Mouse (Mus musculus) heart, postnatal 0 days (tissue): ENCODE measurements at regions not wholly inside any gene's neighbourhood (a gene's known extent, or its start where the extent isn't known, plus 50 kb on each side); places are given as distances from the start of the nearest gene placed in this dataset.

Experiments used
- ATAC-seq: fragments of 200-750 bp; cut with Nextera tagmentation; 2 replicates; pipeline ENCODE4 v1.8.0; 2017; ENCODE audit warnings: low read depth, moderate number of reproducible peaks, moderate library complexity; ENCODE audit not compliant: insufficient read depth
- DNase-seq: peaks from one replicate; pipeline ENCODE4 v3.0.0-alpha.2; 2016; ENCODE audit warnings: low spot score
- H3K27ac ChIP-seq: fragments of 300-500 bp; sonication (generic); 2 replicates; pipeline ENCODE4 v1.5.1; 2014; ENCODE audit warnings: low read depth, mild to moderate bottlenecking
- H3K27me3 ChIP-seq: fragments of 300-500 bp; sonication (generic); 2 replicates; pipeline ENCODE4 v1.6.1; 2014; ENCODE audit warnings: low read length, mixed read lengths; ENCODE audit not compliant: control insufficient read depth, insufficient read depth
- H3K36me3 ChIP-seq: fragments of 300-500 bp; sonication (generic); replicated peaks from 2 replicates; pipeline ENCODE4 v1.6.1; 2014; ENCODE audit warnings: low read length, mixed read lengths; ENCODE audit not compliant: control insufficient read depth, insufficient read depth
- H3K4me1 ChIP-seq: fragments of 300-500 bp; sonication (generic); 2 replicates; pipeline ENCODE4 v1.6.1; 2014; ENCODE audit warnings: antibody characterized with exemption; ENCODE audit not compliant: control insufficient read depth, insufficient read depth
- H3K4me2 ChIP-seq: fragments of 300-500 bp; sonication (generic); 2 replicates; pipeline ENCODE4 v1.6.1; 2014; ENCODE audit warnings: low read depth, mild to moderate bottlenecking, low read length, moderate library complexity
- H3K4me3 ChIP-seq: fragments of 300-500 bp; sonication (generic); 2 replicates; pipeline ENCODE4 v1.5.1; 2014; ENCODE audit warnings: low read depth, low read length
- H3K9ac ChIP-seq: fragments of 300-500 bp; sonication (generic); replicated peaks from 2 replicates; pipeline ENCODE4 v1.6.1; 2014; ENCODE audit warnings: low read depth, low read length, mixed read lengths
- H3K9me3 ChIP-seq: fragments of 300-500 bp; sonication (generic); replicated peaks from 2 replicates; pipeline ENCODE4 v1.6.1; 2016; ENCODE audit warnings: low read length; ENCODE audit not compliant: control insufficient read depth
- CTCF ChIP-seq: IDR thresholded peaks from 2 replicates; pipeline ENCODE4 v1.5.1; 2016; ENCODE audit warnings: antibody characterized with exemption, control low read depth, low read depth
- EP300 ChIP-seq: IDR thresholded peaks from 2 replicates; pipeline ENCODE4 v1.6.1; 2016; ENCODE audit warnings: antibody characterized with exemption, low read depth
- WGBS: fragments of 180-500 bp; shearing (Covaris S2); extraction: QIAGEN DNeasy Blood & Tissue Kit; methylation state at CpG from one replicate; pipeline ENCODE4 v1.1.7; 2014; 5-methylcytosine and 5-hydroxymethylcytosine counted together

DNA sequence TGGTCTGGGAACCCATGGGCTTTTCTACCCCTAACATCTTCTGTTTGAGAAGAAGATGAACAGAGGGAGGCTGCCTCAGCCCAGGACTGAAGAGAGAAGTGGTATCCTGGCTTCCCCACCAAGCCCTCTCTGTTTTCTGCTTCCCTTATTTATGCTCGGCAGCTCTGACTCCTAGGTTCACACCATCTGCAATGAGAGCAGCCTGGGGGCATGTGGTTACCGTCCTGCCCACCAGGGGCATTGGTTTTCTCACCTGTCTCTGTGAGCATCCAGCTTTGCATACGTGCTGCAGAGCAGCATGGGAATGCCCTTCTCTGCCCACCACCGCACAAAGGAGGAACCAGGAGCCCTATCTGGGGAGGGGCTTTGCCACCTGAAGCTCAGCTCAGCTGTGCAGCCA, 89.4 kb upstream of the Ccnd1 start:
- no peak for DNase-seq
- H3K27me3 ChIP-seq, result no peaks in the 10 kb centered on the region
- H3K4me2 ChIP-seq, result no peak overlapping the region
- no peak overlapping the region for H3K4me3 ChIP-seq
- TF ChIP-seq CTCF (0 out of 2 replicates have a peak, but pooled peaks have one; percentile 8), EP300 (no peak)
- no peaks in the 10 kb centered on the region for H3K9me3 ChIP-seq
- H3K27ac ChIP-seq, result no peak overlapping the region
- H3K4me1 ChIP-seq, result no peaks in the 10 kb centered on the region; the same call in 1 of the 2 replicates
- no peak for ATAC-seq
- no peaks in the 10 kb centered on the region for H3K36me3 ChIP-seq
- H3K9ac ChIP-seq, result no peak overlapping the region
- 51% methylated on average over 4 of the region's 4 CpGs for WGBS

DNA sequence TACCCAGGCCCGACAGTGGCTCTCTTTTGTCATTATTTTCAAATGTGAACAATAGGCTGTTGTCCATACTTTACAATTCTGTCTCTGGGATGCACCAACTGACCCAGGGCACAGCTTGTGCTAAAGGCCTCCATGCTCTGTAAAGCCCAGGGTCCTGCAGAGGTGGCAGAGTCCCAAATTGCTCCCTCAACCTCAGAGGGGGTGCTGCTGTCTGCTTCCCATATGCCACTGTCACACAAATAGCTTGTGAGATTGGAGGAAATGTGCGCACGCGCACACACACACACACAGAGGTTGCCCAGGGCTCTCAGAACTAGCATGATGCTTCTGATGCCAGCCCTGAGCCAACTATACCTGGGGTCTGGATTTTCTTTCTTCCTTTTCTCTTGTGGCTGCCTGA, 87.3 kb upstream of the Ccnd1 start:
- peak overlapping the region; percentile 76; the same call in 1 of the 2 replicates for H3K27ac ChIP-seq
- H3K36me3 ChIP-seq, result no peaks in the 10 kb centered on the region
- no peak for TF ChIP-seq CTCF
- TF ChIP-seq EP300, result no peak
- H3K9ac ChIP-seq, result no peak overlapping the region
- DNase-seq, result no peak
- no peak for ATAC-seq
- no peaks in the 10 kb centered on the region for H3K9me3 ChIP-seq
- 84% methylated on average over 4 of the region's 4 CpGs for WGBS
- no peaks in the 10 kb centered on the region for H3K27me3 ChIP-seq
- H3K4me3 ChIP-seq, result no peak overlapping the region
- H3K4me1 ChIP-seq, result no peaks in the 10 kb centered on the region; the same call in 1 of the 2 replicates
- H3K4me2 ChIP-seq, result no peak overlapping the region

DNA sequence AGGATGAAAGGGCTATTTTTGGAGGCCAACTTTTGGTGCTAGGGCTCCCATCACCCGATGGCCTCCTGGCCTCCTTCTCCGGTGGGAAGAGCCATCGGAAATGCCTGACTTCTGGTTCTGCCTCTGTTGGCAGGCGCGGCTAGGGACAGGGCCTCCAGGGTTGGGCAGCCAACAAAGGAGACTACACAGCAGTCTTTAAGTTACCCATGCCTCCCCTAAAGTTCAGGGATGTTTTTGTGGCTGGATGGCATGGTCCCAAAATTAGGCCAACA, 86.2 kb upstream of the Ccnd1 start:
- H3K9me3 ChIP-seq, result no peaks in the 10 kb centered on the region
- H3K4me3 ChIP-seq, result no peak overlapping the region
- no peaks in the 10 kb centered on the region; the same call in 1 of the 2 replicates for H3K4me1 ChIP-seq
- H3K27me3 ChIP-seq, result no peaks in the 10 kb centered on the region
- H3K9ac ChIP-seq, result no peak overlapping the region
- DNase-seq, result no peak
- H3K27ac ChIP-seq, result peak overlapping the region; percentile 76
- H3K36me3 ChIP-seq, result no peaks in the 10 kb centered on the region
- no peak for TF ChIP-seq CTCF
- no peak for TF ChIP-seq EP300
- 0 out of 2 replicates have a peak, but pooled peaks have one; percentile 14 for ATAC-seq
- H3K4me2 ChIP-seq, result no peak overlapping the region
- WGBS, result 71% methylated on average over 5 of the region's 5 CpGs

DNA sequence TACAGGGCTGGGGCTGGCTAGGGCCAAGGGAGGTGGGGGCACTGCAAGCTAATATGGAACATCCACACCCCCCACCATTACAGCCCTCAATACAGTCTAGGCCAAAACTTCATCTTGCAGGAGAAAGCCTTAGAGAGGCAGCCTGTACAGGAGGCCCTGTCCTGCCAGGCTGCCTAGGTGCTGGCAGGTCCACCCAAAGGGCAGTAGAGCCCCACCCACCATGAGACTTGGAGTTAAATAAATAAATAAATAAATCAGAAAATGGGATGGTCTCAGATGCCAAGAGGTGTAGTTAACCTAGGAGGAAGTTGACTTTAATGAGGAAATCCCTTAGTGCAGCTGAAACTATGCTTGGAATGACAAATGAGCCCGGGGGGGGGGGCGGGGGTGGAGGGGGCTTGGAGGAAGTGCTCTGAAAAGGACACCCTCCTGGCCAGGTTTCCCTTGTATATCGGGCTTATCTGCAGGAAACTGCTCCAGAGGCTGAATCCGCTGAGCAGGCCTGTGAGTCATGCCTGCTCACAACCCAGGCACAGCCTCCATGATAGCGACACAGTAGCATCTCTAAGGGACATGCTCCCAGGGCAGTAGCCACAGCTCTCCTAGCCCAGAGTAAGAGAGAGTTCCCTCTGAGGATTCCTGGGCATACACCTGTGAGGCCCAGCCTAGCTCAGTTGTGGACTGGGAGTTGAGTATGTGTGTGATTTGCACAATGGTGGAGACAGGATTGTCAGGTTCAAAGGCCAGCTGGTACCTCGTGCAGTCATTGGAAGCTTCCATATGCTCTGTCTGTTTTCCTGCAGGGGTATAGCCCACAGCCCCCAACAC, 85.7 kb upstream of the Ccnd1 start:
- no peak overlapping the region for H3K9ac ChIP-seq
- peak; percentile 76 for DNase-seq
- 24% methylated on average over 6 of the region's 6 CpGs for WGBS
- no peak overlapping the region for H3K4me2 ChIP-seq
- H3K36me3 ChIP-seq, result no peaks in the 10 kb centered on the region
- H3K4me3 ChIP-seq, result no peak overlapping the region
- no peaks in the 10 kb centered on the region for H3K9me3 ChIP-seq
- H3K27me3 ChIP-seq, result no peaks in the 10 kb centered on the region
- peak; percentile 89 for ATAC-seq
- TF ChIP-seq CTCF (no peak), EP300 (peak; percentile 27; the same call in 1 of the 2 replicates)
- no peaks in the 10 kb centered on the region; the same call in 1 of the 2 replicates for H3K4me1 ChIP-seq
- H3K27ac ChIP-seq, result peak overlapping the region; percentile 81

DNA sequence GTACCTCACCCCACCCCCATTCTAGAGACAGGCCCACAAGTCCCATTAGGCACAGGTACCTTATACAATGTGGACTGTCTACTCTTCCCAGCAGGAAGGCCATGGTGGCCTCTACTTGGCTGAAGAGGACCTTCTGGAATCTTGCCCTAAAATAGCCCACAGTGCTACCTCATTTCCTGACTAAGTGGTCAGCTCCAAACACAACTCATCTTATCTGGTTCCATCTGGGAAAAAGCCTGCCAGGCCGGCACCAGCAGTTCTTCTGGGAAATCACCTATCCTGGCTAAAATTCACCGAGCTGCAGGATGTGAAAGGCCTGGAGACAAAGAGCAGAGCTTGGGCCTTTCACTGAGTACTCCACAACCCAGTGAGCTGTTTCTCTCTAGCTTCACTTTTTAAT, 84.9 kb upstream of the Ccnd1 start:
- no peaks in the 10 kb centered on the region for H3K27me3 ChIP-seq
- no peaks in the 10 kb centered on the region; the same call in 1 of the 2 replicates for H3K4me1 ChIP-seq
- no peaks in the 10 kb centered on the region for H3K9me3 ChIP-seq
- no peak overlapping the region for H3K4me2 ChIP-seq
- 69% methylated on average over 2 of the region's 2 CpGs for WGBS
- no peaks in the 10 kb centered on the region for H3K36me3 ChIP-seq
- TF ChIP-seq EP300 (no peak), CTCF (no peak)
- ATAC-seq (no peak), DNase-seq (no peak)
- H3K9ac ChIP-seq, result no peak overlapping the region
- H3K4me3 ChIP-seq, result no peak overlapping the region
- H3K27ac ChIP-seq, result peak overlapping the region; percentile 81

DNA sequence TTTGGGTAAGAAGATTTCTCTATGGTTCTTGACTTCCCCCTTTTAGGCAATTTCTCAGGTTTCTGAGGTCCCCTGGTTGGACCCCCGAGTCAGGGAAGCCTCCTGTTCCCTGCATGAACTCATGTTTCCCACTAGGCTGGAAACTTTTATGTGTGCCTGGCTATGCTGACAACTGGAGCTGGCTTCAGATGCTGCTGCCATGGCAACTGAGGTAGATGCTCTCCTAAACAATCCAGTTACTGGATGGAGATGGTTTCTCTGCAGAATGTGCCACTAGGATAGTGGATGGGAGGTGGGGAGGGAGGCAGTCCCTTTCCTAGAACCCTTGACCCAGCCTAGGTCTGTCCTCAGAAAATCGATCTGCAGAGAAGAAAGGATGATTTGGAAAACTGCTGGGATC, 79.4 kb upstream of the Ccnd1 start:
- no peaks in the 10 kb centered on the region for H3K27me3 ChIP-seq
- H3K4me1 ChIP-seq, result no peaks in the 10 kb centered on the region
- DNase-seq (no peak), ATAC-seq (no peak)
- H3K4me3 ChIP-seq, result no peak overlapping the region
- H3K9ac ChIP-seq, result no peak overlapping the region
- H3K27ac ChIP-seq, result no peak overlapping the region
- 57% methylated on average over 2 of the region's 2 CpGs for WGBS
- H3K4me2 ChIP-seq, result no peak overlapping the region
- H3K36me3 ChIP-seq, result no peaks in the 10 kb centered on the region
- TF ChIP-seq CTCF, result no peak
- no peak for TF ChIP-seq EP300
- no peaks in the 10 kb centered on the region for H3K9me3 ChIP-seq
